Comparison of ENCODE assay signal across 16 mouse cellular contexts in genomic region chr10:68036368-68036980, GRCm38 (mm10). TPM values are rescaled to one million over a fixed set of nuclear protein-coding genes. Genes with fewer than 3 reads are reported as not detected.
"Had no signal": no experiment of that assay in that cellular context is flagged by ENCODE, and none has a peak within 500 bp of the region (broad histone marks: within the 10 kb centered on the region; RNA-seq: fewer than 3 reads in every experiment).

No protein-coding gene starts in this region.

- H3K27ac ChIP-seq: limb, embryonic 13.5 days; liver, embryonic 15.5 days; macrophage; midbrain, embryonic 15.5 days; stomach, postnatal 0 days had no signal

- H3K4me3 ChIP-seq: limb, embryonic 13.5 days; liver, embryonic 15.5 days; megakaryocyte, embryonic 14.5 days; midbrain, embryonic 15.5 days had no signal

- H3K4me1 ChIP-seq: limb, embryonic 13.5 days; liver, embryonic 15.5 days had no signal

- H3K36me3 ChIP-seq: liver, embryonic 15.5 days; midbrain, embryonic 15.5 days had no signal

- H3K27me3 ChIP-seq: limb, embryonic 13.5 days; liver, embryonic 15.5 days; megakaryocyte, embryonic 14.5 days; midbrain, embryonic 15.5 days had no signal

- H3K9me3 ChIP-seq: limb, embryonic 13.5 days; liver, embryonic 15.5 days; midbrain, embryonic 15.5 days had no signal

- DNase-seq: kidney, adult 11 months; kidney, postnatal 10 days; layer of hippocampus, postnatal 36 days; lung, adult 2 months; lung, postnatal 10 days; thymus, postnatal 4 days had no signal

- ATAC-seq: midbrain, embryonic 15.5 days had no signal

- H3K4me2 ChIP-seq: limb, embryonic 13.5 days; liver, embryonic 11.5 days; liver, embryonic 15.5 days; midbrain, embryonic 11.5 days; midbrain, embryonic 15.5 days had no signal

- H3K9ac ChIP-seq: limb, embryonic 13.5 days; liver, embryonic 15.5 days; midbrain, embryonic 15.5 days had no signal

RNA-seq across cellular contexts. Expression of gene Rtkn2, which starts 57.1 kb away (rescaled TPM):
- total RNA-seq: neutrophil, adult 5-6 weeks had no signal
- polyA plus RNA-seq: large intestine, adult 2 months had no signal
